Mouse (Mus musculus) heart, postnatal 25 days (tissue): ENCODE measurements around the gene Bud31. TPM values are rescaled to one million over a fixed set of nuclear protein-coding genes. Genes with fewer than 3 reads are reported as not detected.
A peak's percentile ranks its signal among the peaks of the same experiment; 100 is the strongest.
"Not testable (repeated sequence)": the region's sequence is repeated elsewhere in the genome, so short reads cannot be mapped to it uniquely, and the experiment has no call there.

Experiments
- DNase-seq: peaks from one replicate; pipeline ENCODE4 v3.0.0; 2022; ENCODE audit warnings: low spot score
- intact Hi-C: fragments of 180-260 bp; cut with DNase I; formaldehyde crosslinking; loops from one replicate; pipeline ENCODE4 v1.15.1; 2025
- total RNA-seq, 2 experiments: library from RNA; stranded (reverse); gene quantifications; 2 replicates each; pipeline ENCODE4 v1.2.3; 2021

Bud31 gene
- 10 to 100 TPM; 53.5 to 62.6 TPM for total RNA-seq

GRCm38 (mm10) chr5:145139571-145140519 lies at the start of gene Bud31, which contains the start of gene Pdap1:
Gene Bud31, plus strand, starts transcription at chr5:145140362.
Gene Pdap1, minus strand, starts transcription at chr5:145140238.
- intact Hi-C loops, result loop anchor here (2.0 kb wide), 2 partner anchors 21 to 27 kb away; partner anchors contain the start of genes Cpsf4 and Ptcd1
- peak; percentile 90 for DNase-seq

- intact Hi-C loops, result no loop called here
- no peak for DNase-seq
These were observed 44.0 kb upstream of the Bud31 start for GRCm38 (mm10) chr5:145096195-145096594.

- intact Hi-C loops, result no loop called here
- DNase-seq, result no peak
These were observed 41.8 kb upstream of the Bud31 start for GRCm38 (mm10) chr5:145098340-145098821.

- intact Hi-C loops, result no loop called here
- no peak for DNase-seq
These were observed 39.2 kb upstream of the Bud31 start for GRCm38 (mm10) chr5:145100960-145101359.

- intact Hi-C loops, result not testable (repeated sequence)
These were observed 38.7 kb upstream of the Bud31 start for GRCm38 (mm10) chr5:145101451-145101850.

GRCm38 (mm10) chr5:145102706-145103105 lies 37.5 kb upstream of the Bud31 start:
- intact Hi-C loops, result no loop called here
- no peak for DNase-seq

More at GRCm38 (mm10) chr5:145101451-145101850, 38.7 kb upstream of the Bud31 start:
- not testable (repeated sequence) for DNase-seq

- intact Hi-C loops, result no loop called here
- no peak for DNase-seq
These were observed 35.8 kb upstream of the Bud31 start for GRCm38 (mm10) chr5:145104328-145104727.

- intact Hi-C loops, result no loop called here
- DNase-seq, result no peak
These were observed 34.4 kb upstream of the Bud31 start for GRCm38 (mm10) chr5:145105694-145106275.

GRCm38 (mm10) chr5:145110401-145110800 lies 29.8 kb upstream of the Bud31 start:
- intact Hi-C loops, result no loop called here
- DNase-seq, result no peak

- intact Hi-C loops, result no loop called here
These were observed 27.6 kb upstream of the Bud31 start for GRCm38 (mm10) chr5:145112566-145112965.

GRCm38 (mm10) chr5:145113416-145113815 lies 26.7 kb upstream of the Bud31 start:
- intact Hi-C loops, result no loop called here
- no peak for DNase-seq

More at GRCm38 (mm10) chr5:145112566-145112965, 27.6 kb upstream of the Bud31 start:
- DNase-seq, result no peak

- DNase-seq, result peak; percentile 69
- intact Hi-C loops, result loop anchor here (2.0 kb wide), 1 partner anchor 31 kb away; the partner anchor contains the start of gene Arpc1a
These were observed 26.0 kb upstream of the Bud31 start, which contains the start of gene Arpc1b for GRCm38 (mm10) chr5:145114071-145114605. Gene Arpc1b, plus strand, starts transcription at chr5:145114215.

- peak; percentile 81 for DNase-seq
- intact Hi-C loops, result loop anchor here (2.0 kb wide), 1 partner anchor 32 kb away; the partner anchor contains the start of gene Arpc1a
These were observed 25.3 kb upstream of the Bud31 start for GRCm38 (mm10) chr5:145114606-145115473.

- intact Hi-C loops, result loop anchor here (2.0 kb wide), 1 partner anchor 33 kb away; the partner anchor contains the start of gene Arpc1a
- DNase-seq, result no peak
These were observed 24.4 kb upstream of the Bud31 start for GRCm38 (mm10) chr5:145115736-145116135.

- peak; percentile 77 for DNase-seq
- intact Hi-C loops, result no loop called here
These were observed 23.8 kb upstream of the Bud31 start for GRCm38 (mm10) chr5:145116316-145116715.

GRCm38 (mm10) chr5:145116916-145117315 lies 23.2 kb upstream of the Bud31 start:
- intact Hi-C loops, result no loop called here
- peak; percentile 66 for DNase-seq

GRCm38 (mm10) chr5:145118005-145118404 lies 22.2 kb upstream of the Bud31 start:
- no peak for DNase-seq
- intact Hi-C loops, result loop anchor here (2.0 kb wide), 1 partner anchor 21 kb away; no protein-coding TSS in a partner anchor

GRCm38 (mm10) chr5:145118461-145118860 lies 21.7 kb upstream of the Bud31 start:
- DNase-seq, result no peak
- intact Hi-C loops, result loop anchor here (2.0 kb wide), 1 partner anchor 20 kb away; no protein-coding TSS in a partner anchor

- no peak for DNase-seq
- intact Hi-C loops, result loop anchor here (2.0 kb wide), 1 partner anchor 19 kb away; no protein-coding TSS in a partner anchor
These were observed 20.8 kb upstream of the Bud31 start for GRCm38 (mm10) chr5:145119385-145119784.
